Mouse (Mus musculus) layer of hippocampus, adult 18-20 months (tissue): ENCODE data around the gene Grn. TPM values are rescaled to one million over a fixed set of nuclear protein-coding genes. Genes with fewer than 3 reads are reported as not detected.
A peak's percentile ranks its signal among the peaks of the same experiment; 100 is the strongest.

Experiments
- DNase-seq, 2 experiments: peaks; one replicate each; pipeline ENCODE4 v3.0.0; 2022; ENCODE audit warnings: low spot score in 2 of 2
- total RNA-seq, 2 experiments: library from RNA; stranded (reverse); gene quantifications; 2 replicates each; pipeline ENCODE4 v1.2.3; 2021

Grn gene
- total RNA-seq, 2 experiments from 2014 or later = 62.4 to 64.6 TPM

GRCm38 (mm10) chr11:102421559-102421958, 8.6 kb upstream of the Grn start:
- DNase-seq = no peak

GRCm38 (mm10) chr11:102424666-102425065, 5.4 kb upstream of the Grn start:
- no peak for DNase-seq

- DNase-seq = no peak
Observed at GRCm38 (mm10) chr11:102425555-102426316, 4.4 kb upstream of the Grn start.

- no peak for DNase-seq
Observed at GRCm38 (mm10) chr11:102428981-102429540, 1.1 kb upstream of the Grn start.

GRCm38 (mm10) chr11:102429551-102429950, 564 bp upstream of the Grn start:
- DNase-seq = no peak

GRCm38 (mm10) chr11:102431018-102431645, 1.0 kb downstream of the Grn start:
- DNase-seq = peak; percentile 72 to 91

GRCm38 (mm10) chr11:102431728-102432114, 1.6 kb downstream of the Grn start:
- no peak for DNase-seq

- no peak for DNase-seq
Observed at GRCm38 (mm10) chr11:102432115-102432843, 2.2 kb downstream of the Grn start.

- peak in 1 of 2 experiments; percentile 43 for DNase-seq
Observed at GRCm38 (mm10) chr11:102432896-102433295, 2.8 kb downstream of the Grn start.

- DNase-seq = no peak
Observed at GRCm38 (mm10) chr11:102433866-102434265, 3.8 kb downstream of the Grn start.

- peak; percentile 78 to 94 for DNase-seq
Observed at GRCm38 (mm10) chr11:102434406-102434805, 4.3 kb downstream of the Grn start.

- DNase-seq = no peak
Observed at GRCm38 (mm10) chr11:102434816-102435705, 4.9 kb downstream of the Grn start.

GRCm38 (mm10) chr11:102435754-102436470, 5.8 kb downstream of the Grn start:
- DNase-seq = no peak

GRCm38 (mm10) chr11:102436471-102436790, 6.3 kb downstream of the Grn start:
- DNase-seq = no peak

- DNase-seq = peak; percentile 68 to 77
Observed at GRCm38 (mm10) chr11:102437120-102438061, 7.3 kb downstream of the Grn start.

GRCm38 (mm10) chr11:102438212-102439092, 8.3 kb downstream of the Grn start:
- peak; percentile 65 to 84 for DNase-seq

GRCm38 (mm10) chr11:102439093-102440082, 9.3 kb downstream of the Grn start:
- peak in 1 of 2 experiments; percentile 59 for DNase-seq
